ENCODE assay signal across 25 mouse cellular contexts in the genomic region with DNA sequence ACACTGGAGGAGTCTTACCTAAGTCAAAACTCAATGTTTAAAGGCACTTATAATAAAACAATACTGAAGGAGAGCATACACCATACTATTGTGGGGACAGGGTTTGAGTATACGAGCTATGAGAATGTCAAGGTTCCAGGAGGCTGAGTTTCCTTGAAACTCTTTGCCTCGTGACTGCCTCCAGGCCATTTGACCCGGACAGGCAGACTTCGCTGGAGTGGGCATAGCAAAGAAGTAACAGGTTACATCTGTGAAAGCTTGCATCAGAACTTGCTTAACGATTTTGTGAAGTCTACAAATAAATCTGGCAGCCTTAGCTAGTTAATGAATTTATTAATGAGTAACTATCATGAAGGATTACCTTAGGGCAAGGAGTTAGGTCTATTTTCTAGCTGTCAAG. TPM values are rescaled to one million over a fixed set of nuclear protein-coding genes. Genes with fewer than 3 reads are reported as not detected.
DNase-seq lines count a peak whose midpoint lies in the region; ATAC-seq and TF ChIP-seq lines count a peak whose summit lies in the region.
"Had no signal": no experiment of that assay in that cellular context is flagged by ENCODE, and none has a peak within 500 bp of the region (broad histone marks: within the 10 kb centered on the region; RNA-seq: fewer than 3 reads in every experiment).

No protein-coding gene starts in this region.

- 0 out of 2 replicates have a peak, but pooled peaks cover 5% of the 10 kb centered on the region for H3K4me1 ChIP-seq in kidney, embryonic 14.5 days (ENCODE audit: control insufficient read depth, insufficient read depth, low read length)
- H3K4me1 ChIP-seq in intestine, embryonic 16.5 days (ENCODE audit: control insufficient read depth, insufficient read depth, low read length): peaks cover 7% of the 10 kb centered on the region; the same call in 1 of the 2 replicates
- H3K4me1 ChIP-seq in forebrain, postnatal 0 days (ENCODE audit: insufficient read depth): no peaks in the 10 kb centered on the region

- no peaks in the 10 kb centered on the region for H3K9me3 ChIP-seq in kidney, embryonic 14.5 days (ENCODE audit: control insufficient read depth, low read length)
- H3K9me3 ChIP-seq in intestine, embryonic 16.5 days (ENCODE audit: control insufficient read depth, low read length): no peaks in the 10 kb centered on the region
- H3K9me3 ChIP-seq in forebrain, postnatal 0 days (ENCODE audit: low read length): no peaks in the 10 kb centered on the region
- H3K9me3 ChIP-seq: embryonic facial prominence, embryonic 12.5 days; forebrain, embryonic 13.5 days; hindbrain, embryonic 15.5 days; neural tube, embryonic 15.5 days; stomach, embryonic 15.5 days had no signal

- H3K27ac ChIP-seq in kidney, embryonic 14.5 days (ENCODE audit: low read depth, low read length): no peak overlapping the region
- H3K27ac ChIP-seq in intestine, embryonic 16.5 days (ENCODE audit: low read length): peak overlapping the region; percentile 74
- H3K27ac ChIP-seq in forebrain, postnatal 0 days (ENCODE audit: low read depth, low read length): no peak overlapping the region
- H3K27ac ChIP-seq: embryonic facial prominence, embryonic 12.5 days; forebrain, embryonic 13.5 days; hindbrain, embryonic 15.5 days; neural tube, embryonic 15.5 days; stomach, embryonic 15.5 days had no signal

- H3K27me3 ChIP-seq in kidney, embryonic 14.5 days (ENCODE audit: control insufficient read depth, insufficient read depth, low read length): no peaks in the 10 kb centered on the region
- no peaks in the 10 kb centered on the region for H3K27me3 ChIP-seq in intestine, embryonic 16.5 days (replicated peaks; ENCODE audit: control insufficient read depth, insufficient read depth, low read length)
- no peaks in the 10 kb centered on the region for H3K27me3 ChIP-seq in forebrain, postnatal 0 days (ENCODE audit: insufficient read depth, low read length)
- H3K27me3 ChIP-seq: embryonic facial prominence, embryonic 12.5 days; hindbrain, embryonic 15.5 days; neural tube, embryonic 15.5 days; stomach, embryonic 15.5 days had no signal

- TF ChIP-seq CTCF in forebrain, postnatal 0 days (IDR thresholded peaks at IDR 0.05; ENCODE audit: low read depth): no peak

- H3K4me2 ChIP-seq in kidney, embryonic 14.5 days (replicated peaks; ENCODE audit: low read depth, low read length): no peak overlapping the region
- no peak overlapping the region for H3K4me2 ChIP-seq in intestine, embryonic 16.5 days (ENCODE audit: low read depth, low read length)
- no peak overlapping the region for H3K4me2 ChIP-seq in forebrain, postnatal 0 days (ENCODE audit: low read depth)
- H3K4me2 ChIP-seq: embryonic facial prominence, embryonic 12.5 days; forebrain, embryonic 13.5 days; hindbrain, embryonic 15.5 days; midbrain, embryonic 11.5 days; neural tube, embryonic 15.5 days; stomach, embryonic 15.5 days had no signal

- no peak overlapping the region for H3K4me3 ChIP-seq in kidney, embryonic 14.5 days (ENCODE audit: low read length)
- no peak overlapping the region for H3K4me3 ChIP-seq in intestine, embryonic 16.5 days (ENCODE audit: low read length)
- H3K4me3 ChIP-seq in forebrain, postnatal 0 days (ENCODE audit: low read depth, low read length): no peak overlapping the region
- H3K4me3 ChIP-seq: embryonic facial prominence, embryonic 12.5 days; forebrain, embryonic 13.5 days; hindbrain, embryonic 15.5 days; neural tube, embryonic 15.5 days; stomach, embryonic 15.5 days had no signal

- 53% methylated on average over 5 of the region's 5 CpGs for WGBS in kidney, embryonic 14.5 days
- 68% methylated on average over 5 of the region's 5 CpGs for WGBS in intestine, embryonic 16.5 days
- 26% methylated on average over 5 of the region's 5 CpGs for WGBS in forebrain, postnatal 0 days

- no peaks in the 10 kb centered on the region for H3K36me3 ChIP-seq in kidney, embryonic 14.5 days (ENCODE audit: control insufficient read depth, insufficient read depth, low read length)
- no peaks in the 10 kb centered on the region for H3K36me3 ChIP-seq in intestine, embryonic 16.5 days (ENCODE audit: control insufficient read depth, insufficient read depth, low read length)
- no peaks in the 10 kb centered on the region for H3K36me3 ChIP-seq in forebrain, postnatal 0 days (ENCODE audit: insufficient read depth)
- H3K36me3 ChIP-seq: embryonic facial prominence, embryonic 12.5 days; hindbrain, embryonic 15.5 days; neural tube, embryonic 15.5 days; stomach, embryonic 15.5 days had no signal

- H3K9ac ChIP-seq in kidney, embryonic 14.5 days (ENCODE audit: low read depth, low read length): no peak overlapping the region
- no peak overlapping the region for H3K9ac ChIP-seq in intestine, embryonic 16.5 days (ENCODE audit: low read depth, low read length)
- no peak overlapping the region for H3K9ac ChIP-seq in forebrain, postnatal 0 days
- H3K9ac ChIP-seq: embryonic facial prominence, embryonic 12.5 days; forebrain, embryonic 13.5 days; hindbrain, embryonic 15.5 days; neural tube, embryonic 15.5 days; stomach, embryonic 15.5 days had no signal

- ATAC-seq in kidney, embryonic 14.5 days (ENCODE audit: low FRiP score, low TSS enrichment): no peak
- peak; percentile 5; the same call in 1 of the 2 replicates for ATAC-seq in intestine, embryonic 16.5 days
- no peak for ATAC-seq in forebrain, postnatal 0 days
- ATAC-seq: activated CD4-positive, CD25-positive, alpha-beta regulatory T cell, adult 4 months; forebrain, embryonic 13.5 days had no signal

- peak; percentile 31 for DNase-seq in kidney, adult 11 months
- DNase-seq in A20 (ENCODE audit: low read depth, low spot score): peak; percentile 59
- peak; percentile 29 for DNase-seq in kidney, postnatal 14 days
- no peak for DNase-seq in forebrain, postnatal 0 days
- DNase-seq in layer of hippocampus, postnatal 14 days (ENCODE audit: low spot score in 2 of 2): no peak
- no peak for DNase-seq in left cerebral cortex, adult 9 months (ENCODE audit: low spot score in 2 of 2)
- DNase-seq: adrenal gland, adult 8-10 months; cerebellum, adult 11-12 months; cerebellum, postnatal 10 days; heart, postnatal 4 days; right cerebral cortex, adult 18-20 months; right cerebral cortex, postnatal 4 days; thymus, adult 2 months had no signal

RNA-seq across cellular contexts. Expression of gene Klrb1f, which starts 51.0 kb away (rescaled TPM):
- polyA plus RNA-seq in kidney, embryonic 14.5 days (2014; fragmentation: Nextera tagmentation; extraction: Ambion mirVana): 0.28 TPM in 1 of 2 replicates, not detected in the other
- 0.46 and 0.75 TPM in 2 replicates for polyA plus RNA-seq in intestine, embryonic 16.5 days (2015; fragmentation: Nextera tagmentation; extraction: Ambion mirVana)
- total RNA-seq in forebrain, postnatal 0 days (2014; rRNA removed): 0.46 and 0.76 TPM in 2 replicates
- 0.28 and 0.55 TPM in 2 replicates for polyA plus RNA-seq in forebrain, postnatal 0 days (2015; fragmentation: Nextera tagmentation; extraction: Ambion mirVana)
- total RNA-seq in layer of hippocampus, postnatal 14 days (2021): not detected
- total RNA-seq: gastrocnemius, adult 8-10 months; heart, postnatal 4 days; left cerebral cortex, adult 18-20 months; left cerebral cortex, postnatal 36 days had no signal
- polyA plus RNA-seq: forebrain, embryonic 13.5 days had no signal

Comparison
In these comparisons a context has a peak if more than half of its experiments do, and no peak if none do; other contexts are left out.
1. DNase-seq: peak in kidney, adult 11 months (single experiment), A20 (single experiment) and kidney, postnatal 14 days (single experiment); none in forebrain, postnatal 0 days (single experiment), layer of hippocampus, postnatal 14 days (0 of 2) and left cerebral cortex, adult 9 months (0 of 2).